Mouse (Mus musculus) spleen, adult 12 weeks (tissue): ENCODE results near the gene Tmem141.
A peak's percentile ranks its signal among the peaks of the same experiment; 100 is the strongest.

Experiments used
- DNase-seq: peaks from one replicate; pipeline ENCODE4 v3.0.0; 2022; ENCODE audit warnings: low spot score

Gene Tmem141

GRCm38 (mm10) chr2:25621229-25622200 lies at the start of gene Tmem141:
Tmem141 (minus strand) TSS chr2:25622005.
- peak; percentile 18 for DNase-seq

- no peak for DNase-seq
Measured at GRCm38 (mm10) chr2:25666516-25666915, 44.7 kb upstream of the Tmem141 start.

GRCm38 (mm10) chr2:25664125-25664524 lies 42.3 kb upstream of the Tmem141 start:
- DNase-seq: no peak

DNA sequence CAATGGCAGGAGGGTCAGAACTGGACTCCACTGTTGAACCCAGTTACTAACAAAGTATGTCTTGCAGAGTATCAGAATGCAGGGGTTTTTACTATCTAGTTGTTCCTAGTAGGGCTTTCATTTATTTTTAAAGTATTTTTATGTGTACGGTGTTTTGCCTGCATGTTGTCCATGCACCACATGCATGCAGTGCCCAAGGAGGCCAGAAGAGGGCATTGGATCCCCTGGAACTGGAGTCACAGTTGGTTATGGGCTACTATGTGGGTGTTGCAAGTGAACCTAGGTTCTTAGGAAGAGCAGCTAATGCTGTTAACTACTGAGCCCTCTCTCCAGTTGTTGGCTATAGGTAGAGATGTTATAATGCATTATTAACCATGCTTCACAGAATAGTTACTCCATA lies 41.7 kb upstream of the Tmem141 start:
- peak; percentile 9 for DNase-seq

- DNase-seq: no peak
Measured at GRCm38 (mm10) chr2:25661245-25661970, 39.6 kb upstream of the Tmem141 start.

- DNase-seq: no peak
Measured at GRCm38 (mm10) chr2:25660279-25660678, 38.5 kb upstream of the Tmem141 start.

DNA sequence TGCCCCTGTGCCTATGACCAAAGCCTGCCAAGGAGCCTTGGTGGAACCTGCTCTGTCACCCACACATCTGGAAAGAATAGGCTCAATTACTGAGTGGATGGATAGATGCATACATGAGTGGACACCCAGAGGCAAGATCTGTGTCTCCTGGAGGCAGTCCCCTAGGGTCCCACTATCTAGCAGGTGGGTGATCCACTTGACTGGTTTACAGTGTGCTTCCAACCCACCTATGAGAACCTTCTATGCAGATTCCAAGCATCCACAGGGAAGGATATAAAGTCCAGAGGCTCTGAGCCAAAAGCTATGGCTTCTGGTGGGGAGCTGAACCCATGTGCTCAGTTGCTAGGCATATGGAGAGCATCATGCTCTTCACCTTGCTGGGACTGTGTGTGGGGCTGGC lies 35.8 kb upstream of the Tmem141 start, which contains the start of gene Lcn5:
TSS of gene Lcn5 (plus strand) at position 301 of the 400 bp plus-strand sequence.
- no peak for DNase-seq

GRCm38 (mm10) chr2:25657246-25657645 lies 35.4 kb upstream of the Tmem141 start:
- DNase-seq: no peak

DNA sequence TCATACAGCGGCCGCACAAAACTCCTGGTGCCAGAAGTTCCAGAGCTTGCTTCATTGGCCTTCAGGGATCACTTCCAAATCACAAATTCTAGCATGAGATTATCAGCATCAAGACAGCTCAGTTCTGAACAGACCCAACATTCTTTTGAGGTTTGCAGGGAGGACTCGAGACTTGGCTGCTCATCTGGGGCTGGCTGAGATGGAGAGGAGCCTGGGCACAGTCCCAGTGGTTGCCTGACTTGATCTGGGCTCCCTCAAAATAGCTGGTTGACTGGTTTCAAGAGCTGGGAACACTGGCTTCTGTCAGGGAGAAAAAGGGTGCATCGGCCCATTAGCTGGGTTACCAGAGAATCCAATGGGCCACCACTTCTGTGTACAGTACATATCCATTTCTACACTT lies 34.9 kb upstream of the Tmem141 start:
- DNase-seq: no peak

DNA sequence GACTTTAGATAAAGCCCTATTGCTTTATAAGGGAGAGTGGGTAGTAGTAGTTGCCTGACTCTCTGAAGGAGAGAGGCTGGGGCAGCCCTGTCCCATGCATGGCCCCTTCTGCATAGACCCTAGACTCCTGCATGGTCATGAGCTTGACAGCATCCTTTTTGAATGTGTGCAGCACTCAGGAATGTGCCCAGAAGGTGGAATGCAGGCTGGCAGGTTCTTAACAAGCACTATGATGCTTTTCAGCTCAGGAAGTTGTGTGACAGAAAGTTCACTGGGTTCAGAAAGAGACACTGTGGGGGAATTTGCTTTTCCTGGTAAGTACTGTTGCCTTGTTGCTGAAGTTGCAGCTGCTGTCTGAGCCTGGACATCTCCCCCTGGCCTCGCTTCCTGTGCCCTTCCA lies 32.7 kb upstream of the Tmem141 start:
- no peak for DNase-seq

- DNase-seq: no peak
Measured at GRCm38 (mm10) chr2:25652902-25653301, 31.1 kb upstream of the Tmem141 start, which contains the start of gene Lcn8. Lcn8 (plus strand) TSS chr2:25653120.

- DNase-seq: no peak
Measured at GRCm38 (mm10) chr2:25639890-25640289, 18.1 kb upstream of the Tmem141 start.

GRCm38 (mm10) chr2:25634046-25634445 lies 12.2 kb upstream of the Tmem141 start:
- DNase-seq: no peak

DNA sequence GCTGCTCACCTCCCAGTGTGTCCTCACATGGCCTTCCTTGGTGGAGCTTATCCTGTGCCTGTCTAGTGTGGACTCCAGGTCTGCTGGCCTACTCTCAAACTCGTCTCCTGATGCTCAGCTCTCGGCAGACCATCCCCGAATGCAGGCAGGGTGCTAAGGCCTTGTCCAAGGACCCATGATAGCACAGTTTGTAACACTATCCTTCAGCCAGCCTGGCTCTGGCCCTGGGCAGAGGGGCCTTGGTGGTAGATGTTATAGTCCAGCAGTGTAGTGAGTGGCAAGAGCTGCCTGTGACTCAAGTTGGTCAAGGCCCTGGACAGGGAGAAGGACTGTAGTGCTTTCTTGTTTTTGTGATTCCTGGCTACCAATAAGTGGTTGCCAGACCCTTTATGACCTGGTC lies 11.8 kb upstream of the Tmem141 start:
- DNase-seq: no peak

DNA sequence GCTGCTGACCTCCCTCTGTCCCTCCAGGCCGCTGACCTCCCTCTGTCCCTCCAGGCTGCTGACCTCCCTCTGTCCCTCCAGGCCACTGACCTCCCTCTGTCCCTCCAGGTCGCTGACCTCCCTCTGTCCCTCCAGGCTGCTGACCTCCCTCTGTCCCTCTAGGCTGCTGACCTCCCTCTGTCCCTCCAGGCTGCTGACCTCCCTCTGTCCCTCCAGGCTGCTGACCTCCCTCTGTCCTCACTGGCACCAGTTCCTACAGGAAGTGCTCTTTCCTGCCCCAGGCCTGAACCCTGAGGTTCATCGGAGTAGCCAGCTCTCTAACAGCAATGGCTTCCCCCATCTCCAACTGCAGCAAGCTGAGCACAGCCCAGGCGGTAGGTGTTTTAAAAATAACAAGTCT lies 6.9 kb upstream of the Tmem141 start:
- no peak for DNase-seq

GRCm38 (mm10) chr2:25627811-25628210 lies 6.0 kb upstream of the Tmem141 start, which contains the start of gene Fcna:
Fcna (minus strand) TSS chr2:25628030.
- DNase-seq: no peak

- no peak for DNase-seq
Measured at GRCm38 (mm10) chr2:25625986-25626385, 4.2 kb upstream of the Tmem141 start.

DNA sequence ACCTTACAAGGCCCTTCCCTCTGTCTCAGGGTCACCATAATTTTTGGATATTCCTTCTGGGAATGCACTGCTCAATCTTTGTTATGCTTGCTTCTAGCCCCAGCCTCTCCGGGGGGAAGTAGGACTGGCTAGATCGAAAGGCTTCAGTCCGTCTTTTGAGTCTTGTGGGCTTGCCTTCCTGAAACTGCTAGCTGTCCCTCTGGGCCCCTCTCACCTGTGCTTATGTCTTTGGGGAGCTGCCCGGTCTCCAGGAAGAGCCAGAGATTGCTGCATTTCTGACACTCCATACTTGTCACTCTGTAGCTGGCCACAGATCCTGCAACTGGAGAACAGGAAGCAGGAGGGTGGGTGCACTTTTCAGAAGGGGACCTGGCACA lies 965 bp downstream of the Tmem141 start:
- DNase-seq: no peak

GRCm38 (mm10) chr2:25620386-25620785 lies 1.4 kb downstream of the Tmem141 start:
- DNase-seq: no peak

- DNase-seq: no peak
Measured at GRCm38 (mm10) chr2:25617578-25617977, 4.2 kb downstream of the Tmem141 start, which contains the start of gene Ccdc183. Ccdc183 (minus strand) TSS chr2:25617678.

GRCm38 (mm10) chr2:25616398-25616797 lies 5.4 kb downstream of the Tmem141 start:
- DNase-seq: no peak

DNA sequence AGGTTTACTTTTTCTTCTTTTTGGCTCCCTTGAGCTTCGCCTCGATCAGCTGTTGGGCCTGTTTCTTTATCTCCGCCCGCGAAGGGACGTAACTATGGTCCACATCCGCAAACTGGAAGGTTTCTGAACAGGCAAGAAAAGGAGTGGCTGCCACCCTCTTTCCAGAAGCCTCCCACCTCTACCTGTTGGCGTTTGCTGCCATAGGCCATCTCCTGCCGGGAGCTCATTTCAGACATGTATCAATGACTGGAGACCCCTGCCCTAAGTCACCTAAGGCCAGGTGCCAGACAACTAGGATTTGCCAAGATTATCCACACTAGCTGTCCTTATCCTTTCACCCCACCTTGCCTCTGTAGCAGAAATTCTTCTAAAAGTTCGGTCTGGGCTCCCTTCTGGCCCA lies 13.1 kb downstream of the Tmem141 start:
- DNase-seq: no peak
